Mouse (Mus musculus): ENCODE measurements at regions not wholly inside any gene's neighbourhood (a gene's known extent, or its start where the extent isn't known, plus 50 kb on each side); places are given as distances from the start of the nearest gene placed in this dataset.

GRCm38 (mm10) chr13:26150426-26150825 is 619.5 kb downstream of the Hdgfl1 start:
- TF ChIP-seq GATA1 (IDR thresholded peaks at IDR 0.05; ENCODE audit: borderline replicate concordance, low read length) (no peak), FLI1 (IDR thresholded peaks at IDR 0.05; ENCODE audit: low read length) (no peak)

Data from megakaryocyte, embryonic 14.5 days (primary cell).